Mouse (Mus musculus): ENCODE measurements around the gene Evx2.

The Evx2 gene

DNA sequence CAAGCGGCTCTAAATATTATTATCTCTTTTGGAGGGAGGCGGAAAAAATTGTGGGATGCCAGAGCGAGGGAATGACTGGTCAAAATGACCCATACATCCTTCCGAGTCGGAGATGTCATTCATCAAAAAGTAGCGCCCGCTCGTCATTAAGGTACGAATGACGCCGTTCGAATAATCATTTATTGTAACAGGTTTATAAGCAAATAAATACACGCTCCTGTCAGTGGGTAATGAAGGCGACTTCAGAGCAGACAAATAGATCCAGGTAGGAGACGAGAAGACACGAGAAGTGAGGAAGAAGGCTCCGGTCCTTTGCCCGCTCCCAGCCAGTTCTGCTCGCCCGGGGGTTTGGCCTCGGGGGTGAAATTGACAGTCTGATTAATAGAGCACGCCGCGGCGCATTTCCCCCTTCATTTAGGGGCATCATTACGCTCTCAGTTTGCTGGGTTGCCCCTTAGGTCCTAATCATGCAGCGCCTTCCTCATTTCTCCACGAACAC, at the start of gene Evx2:
Evx2 (minus strand) TSS at position 51 of the 499 bp plus-strand sequence.
- DNase-seq, result no peak

GRCm38 (mm10) chr2:74708676-74709075, 49.3 kb upstream of the Evx2 start:
- DNase-seq, result peak; percentile 63 to 74

GRCm38 (mm10) chr2:74707599-74707998, 48.2 kb upstream of the Evx2 start:
- no peak for DNase-seq

DNA sequence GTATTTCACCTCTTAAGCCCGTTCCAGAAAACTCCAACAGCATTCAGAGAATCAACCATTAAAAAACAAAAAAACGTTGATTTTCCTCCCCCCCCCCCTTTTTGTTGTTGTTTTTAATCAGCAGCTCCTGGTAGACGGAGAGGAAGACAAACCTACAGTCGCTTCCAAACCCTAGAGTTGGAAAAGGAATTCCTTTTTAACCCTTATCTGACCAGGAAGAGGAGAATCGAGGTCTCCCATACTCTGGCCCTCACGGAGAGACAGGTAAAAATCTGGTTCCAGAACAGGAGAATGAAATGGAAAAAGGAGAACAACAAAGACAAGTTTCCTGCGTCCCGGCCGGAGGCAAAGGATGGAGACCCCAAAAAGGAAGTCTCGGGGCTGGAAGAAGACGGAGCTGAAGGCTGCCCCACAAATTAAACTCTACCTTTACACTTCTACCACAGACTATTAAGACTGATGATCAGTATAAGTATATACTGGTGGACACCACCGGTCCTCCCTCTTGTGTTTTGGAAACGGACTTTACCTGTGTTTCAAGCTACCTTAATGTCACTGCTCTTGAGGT, 47.1 kb upstream of the Evx2 start:
- no peak for DNase-seq

GRCm38 (mm10) chr2:74705467-74706089, 46.2 kb upstream of the Evx2 start:
- peak; percentile 70 to 87 for DNase-seq

DNA sequence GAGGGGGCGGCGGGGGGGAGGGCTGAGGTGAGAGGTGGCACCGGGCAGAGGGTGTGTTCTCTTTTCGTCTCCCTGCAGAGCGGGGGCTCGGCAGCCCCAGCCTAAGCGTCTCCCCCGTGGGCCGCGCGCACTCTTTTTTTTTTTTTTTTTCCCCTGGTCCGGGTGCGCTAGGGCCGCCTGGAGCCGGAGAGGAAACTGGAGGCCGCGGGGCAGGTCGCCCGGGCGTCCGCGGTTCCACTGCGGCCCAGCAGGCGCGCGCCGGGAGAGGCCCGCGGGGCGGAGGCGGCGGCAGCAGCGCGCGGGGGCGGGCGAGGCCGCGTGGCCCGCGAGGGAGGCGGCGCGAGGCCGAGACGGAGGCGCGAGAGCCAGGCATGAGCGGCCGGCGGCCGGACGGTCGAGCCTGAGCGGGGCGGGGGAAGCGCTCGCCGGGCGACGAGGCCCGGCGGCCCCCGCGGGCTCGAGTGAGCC, 45.7 kb upstream of the Evx2 start:
- DNase-seq, result peak; percentile 54 to 82

- peak; percentile 86 to 95 for DNase-seq
Observed at GRCm38 (mm10) chr2:74704393-74704998, 45.1 kb upstream of the Evx2 start, which contains the start of gene Hoxd8. Hoxd8 (plus strand) TSS chr2:74704615.

DNA sequence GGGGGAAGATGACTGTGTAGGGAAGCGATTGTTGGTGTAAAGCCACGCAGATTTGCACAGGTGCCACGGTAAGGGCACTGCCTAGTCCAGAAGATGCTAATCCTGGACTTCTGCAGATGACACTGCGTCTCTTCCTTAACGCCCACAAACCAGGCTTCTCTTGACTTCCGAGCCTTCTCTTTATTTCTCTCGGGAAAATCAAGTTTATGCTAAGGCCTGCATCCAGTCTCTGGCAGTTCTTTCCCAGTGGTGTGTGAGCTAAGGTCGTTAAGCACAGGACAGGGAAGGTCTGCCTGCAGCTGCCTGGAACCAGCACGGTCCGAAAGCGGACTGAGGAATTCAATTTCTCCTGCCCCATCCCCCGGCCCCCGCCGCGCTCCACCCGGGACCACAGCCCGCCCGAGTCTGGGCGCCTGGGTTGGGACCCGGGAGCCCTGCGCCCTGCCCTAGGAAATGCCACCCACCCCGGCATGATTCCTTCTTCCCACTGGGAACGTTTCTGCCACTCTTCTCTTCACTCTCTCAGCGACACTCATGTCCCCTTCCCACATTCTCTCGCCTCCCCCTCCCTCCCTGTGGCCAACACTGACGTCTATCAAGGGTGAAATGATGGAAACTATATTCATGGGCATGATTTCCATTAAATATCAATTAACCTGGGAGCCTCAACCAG, 44.5 kb upstream of the Evx2 start:
- DNase-seq, result peak; percentile 77 to 91

- DNase-seq, result peak in 1 of 2 experiments; percentile 43
Observed at GRCm38 (mm10) chr2:74703317-74703716, 44.0 kb upstream of the Evx2 start.

- DNase-seq, result no peak
Observed at GRCm38 (mm10) chr2:74702820-74703219, 43.5 kb upstream of the Evx2 start.

DNA sequence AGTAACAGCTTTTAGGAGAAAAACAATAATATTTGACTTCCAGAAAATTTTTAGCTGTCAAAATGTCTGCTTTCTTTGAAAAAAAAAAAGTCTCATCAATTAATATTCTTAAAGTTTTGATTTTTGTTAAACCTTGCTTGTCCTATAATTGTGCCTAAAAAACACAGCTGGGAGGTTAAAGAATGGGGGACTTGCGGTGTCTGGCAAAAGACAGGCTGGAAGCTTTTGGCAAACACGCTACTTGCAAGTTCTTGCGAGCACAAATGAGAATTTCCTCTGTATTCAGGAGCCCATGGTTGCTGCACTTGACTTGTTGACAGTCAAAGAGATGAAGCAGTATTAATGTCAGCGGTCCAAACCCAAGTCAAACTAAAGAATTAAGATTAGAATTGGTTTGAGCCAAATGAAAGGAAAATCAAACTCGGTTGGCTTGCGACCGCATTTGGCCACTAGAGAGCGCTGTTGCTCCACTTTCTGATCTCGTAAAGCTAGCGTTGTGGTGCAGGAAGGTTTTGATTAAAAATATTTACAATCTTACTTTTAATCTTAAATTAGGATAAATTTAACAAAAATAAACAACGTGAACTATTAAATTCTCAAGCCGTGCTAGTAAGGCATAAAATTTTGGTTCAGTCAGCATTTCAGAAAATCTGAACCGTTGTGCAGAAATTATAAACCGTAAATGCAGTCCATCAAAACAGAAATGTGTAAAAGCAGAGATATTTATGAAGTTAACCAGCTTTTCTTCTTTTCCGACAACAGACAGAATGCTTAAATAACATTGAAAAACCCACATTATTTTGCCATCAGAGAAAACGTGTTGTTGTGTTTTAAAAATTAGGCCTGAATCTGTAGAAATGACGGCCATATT, 42.8 kb upstream of the Evx2 start:
- DNase-seq, result peak; percentile 82 to 92

DNA sequence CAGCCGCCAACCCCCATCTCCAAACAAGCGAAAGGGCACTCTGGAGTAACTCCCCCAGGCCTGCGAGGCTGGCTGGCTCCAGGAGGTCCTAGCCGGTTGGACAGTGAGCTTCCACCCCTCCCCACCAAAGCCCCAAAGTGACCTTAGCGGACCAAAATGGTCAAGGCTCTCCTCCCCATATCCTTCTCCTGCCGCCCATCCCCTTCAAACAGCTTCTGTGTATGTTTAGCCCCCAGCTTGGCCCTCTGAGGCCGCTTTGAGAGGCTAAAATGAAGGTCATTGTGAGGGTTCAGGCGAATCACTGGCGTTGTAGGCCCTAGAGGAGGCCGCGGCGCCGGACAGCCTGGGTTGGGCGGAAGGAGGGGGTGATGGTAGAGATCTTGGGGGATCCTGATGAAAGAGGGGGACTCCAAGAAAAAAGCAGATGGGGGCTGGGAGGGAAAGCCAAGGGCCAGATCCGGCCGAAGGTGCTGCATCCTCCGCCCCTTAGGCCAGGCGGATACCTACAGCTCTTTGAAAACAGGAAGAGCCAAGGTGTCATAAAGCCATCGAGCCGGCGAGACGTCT, 41.3 kb upstream of the Evx2 start:
- DNase-seq, result peak; percentile 55 to 89

DNA sequence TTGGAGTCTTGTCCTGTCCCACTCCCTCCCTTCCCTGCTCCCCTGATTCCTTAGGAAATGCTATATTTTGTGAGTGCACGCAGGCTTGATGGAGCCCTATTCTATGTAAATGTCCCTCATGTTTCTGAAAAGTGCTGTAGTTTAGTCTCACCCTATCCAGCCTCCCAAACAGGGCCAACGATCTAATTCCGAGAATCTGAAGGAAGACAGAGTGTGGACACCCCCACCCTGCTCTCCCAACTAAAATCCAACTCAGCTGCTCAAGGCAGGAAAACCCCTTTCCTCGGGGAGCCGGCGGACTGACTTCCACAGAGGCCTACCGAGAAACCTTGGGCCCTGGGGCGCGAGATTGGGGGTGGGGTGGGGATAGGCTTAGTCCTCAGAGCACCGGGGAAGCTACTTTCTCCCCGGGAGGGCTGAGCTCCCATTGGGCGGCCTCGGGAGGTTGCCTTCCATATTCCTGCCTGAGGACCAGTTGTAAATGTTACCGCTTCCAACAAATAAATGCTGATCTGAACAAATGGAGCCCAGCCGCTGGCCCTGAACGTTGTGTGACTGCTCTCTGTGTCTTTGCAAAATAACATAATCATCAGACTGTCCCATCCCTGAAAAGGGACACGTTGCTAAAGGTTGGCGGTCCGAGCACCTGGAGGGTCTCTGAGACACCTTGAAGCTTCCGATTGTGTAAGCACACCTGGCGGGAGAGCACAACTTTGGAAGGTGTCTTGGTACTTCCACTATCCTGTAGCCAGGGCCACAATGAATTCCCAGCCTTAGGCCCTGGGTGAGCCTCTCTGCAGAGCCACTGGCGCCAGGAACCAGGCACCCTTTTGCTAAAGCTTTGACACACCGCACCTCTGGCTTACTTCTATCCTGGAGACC, 40.5 kb upstream of the Evx2 start:
- peak; percentile 44 to 65 for DNase-seq

GRCm38 (mm10) chr2:74699053-74699430, 39.7 kb upstream of the Evx2 start:
- peak in 1 of 2 experiments; percentile 47 for DNase-seq

- DNase-seq, result peak; percentile 48 to 74
Observed at GRCm38 (mm10) chr2:74698201-74699052, 39.1 kb upstream of the Evx2 start.

DNA sequence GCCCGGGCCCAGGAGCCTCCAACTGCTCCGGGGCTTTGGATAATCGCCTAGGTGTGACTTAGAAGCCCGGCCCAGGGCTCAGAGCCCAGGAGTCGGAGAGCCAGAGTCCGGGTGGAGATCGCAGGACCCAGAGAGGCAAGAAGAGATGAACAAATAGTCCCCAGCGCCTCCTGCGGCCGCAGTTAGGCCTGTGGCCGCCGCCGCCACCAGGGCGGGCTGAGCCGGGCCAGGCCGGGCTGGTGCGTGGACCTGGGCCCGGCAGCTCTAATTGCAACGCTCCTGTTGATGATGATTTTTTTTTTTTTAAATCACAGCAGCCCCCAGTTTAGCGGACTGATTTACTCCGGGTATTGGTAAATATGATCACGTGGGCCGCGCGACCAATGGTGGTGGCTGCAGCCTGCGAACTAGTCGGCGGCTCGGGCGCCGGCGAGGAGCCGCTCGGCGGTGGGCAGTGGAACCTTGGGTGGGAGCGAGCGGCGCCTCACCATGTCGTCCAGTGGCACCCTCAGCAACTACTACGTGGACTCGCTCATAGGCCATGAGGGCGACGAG, 38.3 kb upstream of the Evx2 start, which contains the start of gene Hoxd9:
Hoxd9 (plus strand) TSS at position 161 of the 555 bp plus-strand sequence.
- peak; percentile 88 to 93 for DNase-seq

- peak; percentile 41 to 76 for DNase-seq
Observed at GRCm38 (mm10) chr2:74696442-74697335, 37.3 kb upstream of the Evx2 start.

- DNase-seq, result peak in 1 of 2 experiments; percentile 16
Observed at GRCm38 (mm10) chr2:74695813-74696430, 36.6 kb upstream of the Evx2 start.
